Mouse (Mus musculus): Measurements from ENCODE around the gene Dcaf5. TPM values are rescaled to one million over a fixed set of nuclear protein-coding genes. Genes with fewer than 3 reads are reported as not detected.

Gene Dcaf5
- polyA plus RNA-seq, 1 experiment from 2014 or later = 22.9 TPM

DNA sequence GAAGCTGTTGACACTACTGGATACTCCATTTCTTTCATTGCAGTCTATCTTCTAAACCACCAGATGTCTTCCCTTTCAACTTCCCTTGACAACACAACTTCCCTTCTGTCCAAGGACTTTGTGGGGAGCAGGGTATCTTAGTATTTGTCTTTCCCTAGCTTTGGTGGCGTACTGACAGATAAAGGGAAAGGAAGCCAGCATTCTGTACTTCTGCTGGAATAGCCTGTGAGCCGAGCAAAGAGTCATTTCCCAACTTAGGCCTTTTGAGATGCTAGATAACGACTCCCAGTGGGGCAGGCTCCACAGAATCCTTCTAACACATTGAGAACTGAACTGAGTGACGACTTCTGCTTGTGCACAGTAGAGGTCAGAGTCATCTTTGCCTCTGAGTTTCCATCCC, 102.2 kb downstream of the Dcaf5 start:
- H3K36me3 ChIP-seq = peaks cover 28% of the 10 kb centered on the region
- 75% methylated on average over 4 of the region's 4 CpGs for WGBS
- H3K27me3 ChIP-seq = no peaks in the 10 kb centered on the region
- no peak for ATAC-seq (ENCODE audit: insufficient number of reproducible peaks, insufficient read depth, low FRiP score, low TSS enrichment)
- H3K9ac ChIP-seq = no peak overlapping the region
- H3K4me3 ChIP-seq = no peak overlapping the region
- H3K4me2 ChIP-seq (replicated peaks) = no peak overlapping the region
- no peak overlapping the region for H3K27ac ChIP-seq
- peaks cover 4% of the 10 kb centered on the region; the same call in 1 of the 2 replicates for H3K4me1 ChIP-seq
- no peaks in the 10 kb centered on the region for H3K9me3 ChIP-seq

DNA sequence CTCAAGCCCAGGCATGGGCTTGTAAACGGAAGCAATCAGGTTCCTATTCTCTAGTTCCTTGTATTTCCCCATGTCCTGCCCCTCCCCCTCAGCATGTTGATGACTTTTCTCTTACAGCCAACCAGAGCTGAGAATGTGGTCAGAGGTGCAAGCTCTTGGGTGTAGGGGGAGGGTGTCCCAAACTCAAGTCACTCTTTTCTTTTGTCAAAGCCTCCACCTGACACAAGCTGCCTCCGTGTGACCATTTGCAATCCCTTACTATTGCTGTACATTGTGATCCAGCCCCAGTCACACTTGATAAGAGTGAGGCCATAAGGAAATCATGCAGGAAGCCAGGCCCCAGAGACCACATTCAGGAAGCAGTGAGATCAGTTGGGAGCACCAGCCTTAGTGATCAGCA, 104.8 kb downstream of the Dcaf5 start:
- WGBS = 25% methylated on average over 2 of the region's 2 CpGs
- Histone ChIP-seq H3K4me1 (peaks cover 4% of the 10 kb centered on the region; the same call in 1 of the 2 replicates), H3K9me3 (no peaks in the 10 kb centered on the region), H3K27ac (no peak overlapping the region), H3K9ac (no peak overlapping the region), H3K4me2 (replicated peaks) (no peak overlapping the region), H3K27me3 (no peaks in the 10 kb centered on the region), H3K4me3 (no peak overlapping the region), H3K36me3 (peaks cover 4% of the 10 kb centered on the region; the same call in 1 of the 2 replicates)
- no peak for ATAC-seq (ENCODE audit: insufficient number of reproducible peaks, insufficient read depth, low FRiP score, low TSS enrichment)

DNA sequence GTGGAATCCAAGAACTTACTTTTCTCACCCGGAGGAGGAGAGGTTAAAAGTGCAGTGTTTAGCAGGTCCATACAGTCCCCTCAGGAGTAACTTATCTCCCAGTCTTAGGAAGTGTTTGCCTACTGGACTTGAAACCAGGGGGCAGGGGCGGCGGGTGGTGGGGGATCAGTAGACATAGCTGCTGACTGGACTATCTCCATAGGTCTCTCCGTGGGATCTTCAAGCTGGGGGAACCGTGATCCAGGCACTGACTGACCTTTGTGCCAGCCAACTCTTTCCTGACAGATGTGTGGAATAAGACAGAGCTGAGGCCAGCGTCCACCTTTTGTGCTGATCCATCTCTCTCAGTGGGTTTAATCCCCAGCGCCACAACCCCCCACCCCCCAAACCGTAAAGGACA, 105.6 kb downstream of the Dcaf5 start:
- Histone ChIP-seq H3K4me1 (peaks cover 4% of the 10 kb centered on the region; the same call in 1 of the 2 replicates), H3K9ac (no peak overlapping the region), H3K4me3 (no peak overlapping the region), H3K27ac (no peak overlapping the region), H3K27me3 (no peaks in the 10 kb centered on the region), H3K9me3 (no peaks in the 10 kb centered on the region), H3K4me2 (replicated peaks) (no peak overlapping the region), H3K36me3 (peaks cover 4% of the 10 kb centered on the region; the same call in 1 of the 2 replicates)
- no peak for ATAC-seq (ENCODE audit: insufficient number of reproducible peaks, insufficient read depth, low FRiP score, low TSS enrichment)
- WGBS = 85% methylated on average over 8 of the region's 8 CpGs

DNA sequence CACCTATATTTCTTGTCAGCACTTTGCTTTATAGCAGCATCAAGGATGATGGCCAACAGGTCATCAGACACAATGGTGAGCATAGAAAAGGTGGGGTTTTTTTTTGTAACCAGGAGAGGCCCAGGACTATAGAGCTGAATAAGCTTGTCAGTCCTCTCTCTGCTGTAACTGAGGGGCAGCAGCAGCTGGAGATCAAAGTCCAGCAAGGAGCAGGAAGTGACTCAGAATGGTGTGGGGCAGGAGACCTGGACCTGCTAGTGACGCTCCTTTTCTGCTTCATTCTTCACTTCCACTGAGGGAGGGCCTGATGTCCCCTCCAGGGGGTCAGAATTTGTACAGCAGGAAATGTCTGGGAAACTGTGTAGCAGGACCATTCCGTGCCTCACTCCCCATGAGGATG, 106.8 kb downstream of the Dcaf5 start:
- H3K4me2 ChIP-seq (replicated peaks) = no peak overlapping the region
- no peak overlapping the region for H3K9ac ChIP-seq
- WGBS = 36% methylated on average over 2 of the region's 2 CpGs
- no peak overlapping the region for H3K27ac ChIP-seq
- H3K27me3 ChIP-seq = no peaks in the 10 kb centered on the region
- ATAC-seq (ENCODE audit: insufficient number of reproducible peaks, insufficient read depth, low FRiP score, low TSS enrichment) = no peak
- peaks cover 4% of the 10 kb centered on the region; the same call in 1 of the 2 replicates for H3K36me3 ChIP-seq
- H3K4me1 ChIP-seq = peaks cover 12% of the 10 kb centered on the region
- H3K4me3 ChIP-seq = no peak overlapping the region
- no peaks in the 10 kb centered on the region for H3K9me3 ChIP-seq

DNA sequence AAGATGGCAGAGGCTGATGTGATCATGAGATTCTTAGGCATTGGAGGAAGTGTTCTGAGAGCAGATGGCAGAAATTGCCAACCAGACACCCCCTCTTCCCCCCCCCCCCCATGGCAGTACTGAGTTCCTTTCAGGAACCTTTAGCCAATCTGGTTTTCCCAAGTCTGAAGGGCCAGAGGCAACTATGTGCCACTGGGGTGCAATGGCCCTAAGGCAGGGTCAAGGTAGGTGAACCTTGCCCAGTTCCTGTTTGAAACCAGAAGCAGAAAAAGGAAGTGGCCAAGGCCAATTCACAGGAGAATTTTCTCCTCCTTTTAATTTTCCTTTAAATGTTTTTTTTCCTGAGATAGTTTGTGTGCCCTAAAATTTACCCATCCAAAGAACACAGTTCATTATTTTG, 110.4 kb downstream of the Dcaf5 start:
- no peaks in the 10 kb centered on the region for H3K27me3 ChIP-seq
- H3K36me3 ChIP-seq = no peaks in the 10 kb centered on the region
- no peak overlapping the region for H3K4me3 ChIP-seq
- peaks cover 10% of the 10 kb centered on the region for H3K4me1 ChIP-seq
- H3K4me2 ChIP-seq (replicated peaks) = no peak overlapping the region
- H3K9ac ChIP-seq = no peak overlapping the region
- ATAC-seq (ENCODE audit: insufficient number of reproducible peaks, insufficient read depth, low FRiP score, low TSS enrichment) = no peak
- H3K9me3 ChIP-seq = no peaks in the 10 kb centered on the region
- H3K27ac ChIP-seq = no peak overlapping the region

DNA sequence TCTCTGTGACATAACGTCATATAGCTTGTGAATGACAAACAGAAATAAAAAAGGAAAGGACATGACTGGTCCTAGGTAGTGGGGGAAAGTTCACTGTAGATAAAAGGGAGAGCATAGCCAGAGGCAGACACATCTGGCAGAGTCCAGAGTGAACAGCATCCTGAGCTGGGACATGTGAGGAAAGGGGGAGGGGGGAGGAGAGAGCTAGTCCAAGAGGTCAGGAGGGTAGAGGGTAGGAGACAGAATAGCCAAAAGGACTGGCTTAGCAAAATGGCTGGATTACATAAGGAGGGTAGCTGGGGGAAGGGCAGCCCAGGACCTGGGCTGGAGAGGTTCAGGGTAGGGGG, 111.6 kb downstream of the Dcaf5 start:
- H3K9me3 ChIP-seq = no peaks in the 10 kb centered on the region
- no peaks in the 10 kb centered on the region for H3K27me3 ChIP-seq
- H3K4me2 ChIP-seq (replicated peaks) = no peak overlapping the region
- H3K4me1 ChIP-seq = peaks cover 10% of the 10 kb centered on the region; the same call in 1 of the 2 replicates
- no peak overlapping the region for H3K4me3 ChIP-seq
- no peak overlapping the region for H3K27ac ChIP-seq
- H3K9ac ChIP-seq = no peak overlapping the region
- 25% methylated on average over 1 of the region's 1 CpGs for WGBS
- ATAC-seq (ENCODE audit: insufficient number of reproducible peaks, insufficient read depth, low FRiP score, low TSS enrichment) = no peak
- H3K36me3 ChIP-seq = no peaks in the 10 kb centered on the region

DNA sequence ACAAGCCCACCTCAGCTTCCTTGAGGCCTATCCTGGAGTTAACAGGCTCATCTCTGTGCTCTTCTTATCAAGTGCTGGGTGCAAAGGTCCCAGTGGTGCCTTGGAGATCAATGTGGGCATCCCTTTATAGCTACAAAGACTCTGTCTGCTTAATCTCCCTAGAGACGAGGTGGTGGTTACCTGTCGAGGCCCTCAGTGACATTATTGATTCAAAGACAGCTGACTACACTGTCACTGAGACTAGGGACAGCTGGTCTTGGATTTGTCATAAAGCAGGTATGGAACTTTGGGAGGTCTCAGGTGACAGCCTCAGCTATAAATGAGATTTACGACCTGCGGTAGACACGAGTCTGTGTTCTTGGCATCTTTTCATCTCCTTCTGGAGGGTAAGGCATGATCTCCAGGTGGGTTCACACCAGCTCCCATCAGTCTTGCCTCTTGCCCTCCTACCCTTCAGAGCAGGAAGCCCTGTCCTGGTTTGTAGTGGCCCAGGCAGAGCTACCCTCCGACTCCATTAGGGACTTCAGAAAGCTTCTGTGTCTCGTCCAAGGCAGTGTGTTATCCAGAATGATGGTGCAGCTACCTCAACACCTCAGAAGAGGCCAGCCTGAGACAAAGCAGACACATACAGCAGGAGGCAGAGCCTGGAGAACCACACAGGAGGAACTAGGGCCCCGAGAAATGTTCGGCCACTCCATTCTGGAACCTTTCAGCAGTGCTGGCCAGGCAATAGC, 112.2 kb downstream of the Dcaf5 start:
- Histone ChIP-seq H3K27ac (no peak overlapping the region), H3K4me2 (replicated peaks) (no peak overlapping the region), H3K9ac (no peak overlapping the region), H3K27me3 (no peaks in the 10 kb centered on the region), H3K4me1 (peaks cover 10% of the 10 kb centered on the region; the same call in 1 of the 2 replicates), H3K9me3 (no peaks in the 10 kb centered on the region), H3K4me3 (no peak overlapping the region), H3K36me3 (no peaks in the 10 kb centered on the region)
- no peak for ATAC-seq (ENCODE audit: insufficient number of reproducible peaks, insufficient read depth, low FRiP score, low TSS enrichment)
- 63% methylated on average over 9 of the region's 9 CpGs for WGBS

DNA sequence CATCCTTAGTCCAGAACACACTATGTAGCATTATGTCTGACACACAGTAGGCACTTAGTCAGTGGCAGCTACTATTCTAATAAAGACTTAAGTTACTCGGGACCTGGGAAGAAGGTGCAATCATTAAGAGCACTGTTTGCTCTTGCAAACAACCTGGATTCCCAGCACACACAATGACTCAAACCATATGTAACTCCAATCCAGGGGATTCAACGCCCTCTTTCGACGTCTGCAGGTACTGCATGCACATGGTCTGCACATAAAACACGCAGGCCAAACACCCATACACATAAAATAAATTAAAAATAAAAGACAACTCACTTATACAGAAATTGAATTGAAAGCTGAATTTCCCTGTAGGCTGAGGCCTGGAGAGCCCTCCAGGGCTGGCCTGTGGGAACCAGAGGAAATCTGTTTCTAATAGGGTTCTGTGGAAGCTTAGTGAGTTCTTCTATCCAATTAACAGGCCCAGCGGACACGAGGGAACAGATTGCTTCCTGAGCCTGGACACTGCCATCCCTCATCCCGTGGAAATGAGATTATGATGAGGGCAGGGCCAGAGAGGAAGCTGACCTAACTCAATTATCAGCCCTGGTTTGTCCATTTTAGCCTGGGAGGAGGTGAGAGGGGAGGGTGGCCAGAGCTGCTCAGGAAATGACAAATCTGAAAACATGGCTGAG, 112.9 kb downstream of the Dcaf5 start:
- no peaks in the 10 kb centered on the region for H3K36me3 ChIP-seq
- no peak overlapping the region for H3K9ac ChIP-seq
- no peak overlapping the region for H3K27ac ChIP-seq
- H3K4me2 ChIP-seq (replicated peaks) = no peak overlapping the region
- H3K4me3 ChIP-seq = no peak overlapping the region
- WGBS = 55% methylated on average over 8 of the region's 8 CpGs
- no peaks in the 10 kb centered on the region for H3K9me3 ChIP-seq
- H3K27me3 ChIP-seq = no peaks in the 10 kb centered on the region
- no peak for ATAC-seq (ENCODE audit: insufficient number of reproducible peaks, insufficient read depth, low FRiP score, low TSS enrichment)
- H3K4me1 ChIP-seq = peaks cover 10% of the 10 kb centered on the region; the same call in 1 of the 2 replicates

DNA sequence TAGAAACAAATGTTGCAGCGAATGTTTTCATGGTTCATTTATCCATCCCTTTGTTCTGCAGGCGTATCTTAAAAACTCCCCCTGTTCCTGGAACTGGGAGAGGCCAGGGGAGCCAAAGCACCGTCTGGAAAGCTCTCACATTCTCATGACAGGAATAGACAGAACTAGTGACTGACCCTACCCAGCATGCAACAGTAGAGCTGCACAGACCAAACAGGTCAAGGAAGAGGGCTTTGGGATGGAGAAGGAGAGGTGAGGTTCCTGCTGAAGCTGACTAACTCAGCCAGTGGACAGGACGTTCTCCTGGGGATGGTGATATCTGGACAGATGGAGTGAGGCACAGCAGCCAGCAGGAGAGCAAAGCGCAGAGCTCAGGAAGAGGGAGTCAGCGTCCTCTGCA, 113.9 kb downstream of the Dcaf5 start:
- Histone ChIP-seq H3K4me1 (peaks cover 10% of the 10 kb centered on the region; the same call in 1 of the 2 replicates), H3K9ac (no peak overlapping the region), H3K4me2 (replicated peaks) (no peak overlapping the region), H3K36me3 (no peaks in the 10 kb centered on the region), H3K27ac (no peak overlapping the region), H3K27me3 (no peaks in the 10 kb centered on the region), H3K9me3 (no peaks in the 10 kb centered on the region), H3K4me3 (no peak overlapping the region)
- no peak for ATAC-seq (ENCODE audit: insufficient number of reproducible peaks, insufficient read depth, low FRiP score, low TSS enrichment)
- WGBS = 74% methylated on average over 6 of the region's 6 CpGs

DNA sequence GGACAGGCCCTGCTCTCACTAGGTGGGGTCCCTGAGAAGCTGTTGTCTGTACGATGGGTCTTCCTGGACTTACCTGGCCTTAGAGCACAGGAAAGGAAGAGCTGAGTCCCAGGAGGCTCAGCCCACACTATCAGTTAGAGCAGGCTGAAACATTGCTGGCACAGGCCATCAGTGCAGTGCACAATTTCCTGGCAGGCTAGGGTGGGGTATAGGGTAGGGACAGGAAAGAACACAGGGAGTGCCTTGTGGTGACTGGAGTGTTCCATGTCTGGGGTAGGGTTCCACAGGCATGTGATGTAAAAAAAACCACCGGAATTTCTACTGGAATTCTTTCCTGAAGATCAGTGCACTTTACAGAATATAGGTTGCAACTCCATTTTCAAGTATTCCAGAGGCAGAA, 117.3 kb downstream of the Dcaf5 start:
- Histone ChIP-seq H3K36me3 (no peaks in the 10 kb centered on the region), H3K27ac (no peak overlapping the region), H3K9ac (no peak overlapping the region), H3K27me3 (no peaks in the 10 kb centered on the region), H3K4me1 (no peaks in the 10 kb centered on the region), H3K4me3 (no peak overlapping the region), H3K4me2 (replicated peaks) (no peak overlapping the region), H3K9me3 (no peaks in the 10 kb centered on the region)
- WGBS = 85% methylated on average over 2 of the region's 2 CpGs
- no peak for ATAC-seq (ENCODE audit: insufficient number of reproducible peaks, insufficient read depth, low FRiP score, low TSS enrichment)

DNA sequence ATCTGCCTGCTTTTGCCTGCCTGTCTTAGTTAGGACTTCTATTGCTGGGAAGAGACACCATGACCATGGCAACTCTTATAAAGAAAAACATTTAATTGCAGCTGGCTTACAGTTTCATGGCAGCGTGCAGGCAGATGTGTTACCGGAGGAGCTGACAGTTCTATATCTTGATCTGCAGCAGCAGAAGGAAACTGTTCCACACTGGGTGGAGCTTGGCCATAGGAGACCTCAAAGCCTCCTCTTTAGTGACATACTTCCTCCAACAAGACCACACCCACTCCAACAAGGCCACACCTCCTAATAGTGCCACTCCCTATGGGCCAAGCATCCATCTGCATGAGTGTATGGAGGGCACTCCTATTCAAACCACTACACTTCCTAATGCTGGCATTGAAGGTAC, 121.1 kb downstream of the Dcaf5 start:
- Histone ChIP-seq H3K27ac (no peak overlapping the region), H3K9me3 (no peaks in the 10 kb centered on the region), H3K36me3 (no peaks in the 10 kb centered on the region), H3K4me3 (no peak overlapping the region), H3K27me3 (no peaks in the 10 kb centered on the region), H3K4me2 (replicated peaks) (no peak overlapping the region), H3K4me1 (no peaks in the 10 kb centered on the region), H3K9ac (no peak overlapping the region)
- no peak for ATAC-seq (ENCODE audit: insufficient number of reproducible peaks, insufficient read depth, low FRiP score, low TSS enrichment)
- 100% methylated on average over 2 of the region's 2 CpGs for WGBS

DNA sequence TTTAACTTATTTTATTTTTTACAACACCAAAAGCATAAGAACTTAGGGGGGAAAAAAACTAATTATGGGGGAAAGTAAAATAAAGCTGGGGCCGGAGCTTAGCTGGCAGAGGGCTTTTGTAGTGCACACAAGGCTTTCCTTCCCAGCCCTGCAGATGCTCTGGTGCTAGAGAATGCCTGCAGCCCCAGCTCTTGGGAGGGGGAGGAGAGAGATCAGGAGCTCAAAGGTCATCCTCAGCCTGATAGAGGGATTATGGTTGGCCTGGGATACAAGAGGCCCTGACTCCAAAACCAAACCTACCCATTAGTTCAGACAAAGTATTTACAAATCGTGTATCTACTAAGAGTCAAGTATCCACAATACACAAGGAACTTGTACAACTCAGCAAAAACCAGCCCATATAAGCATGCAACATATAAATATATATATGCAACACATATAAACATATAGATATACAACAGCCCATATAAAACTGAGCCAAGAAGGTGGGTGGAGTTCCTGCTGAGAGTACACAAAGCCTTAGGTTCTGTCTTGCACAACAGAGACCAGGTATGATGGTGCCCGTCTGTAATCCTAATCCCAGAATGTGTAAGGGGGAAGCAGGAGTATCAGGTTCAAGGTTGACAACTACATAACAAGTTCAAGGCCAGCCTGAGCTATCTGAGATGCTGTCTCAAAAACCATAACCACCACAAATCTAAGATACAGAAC, 124.3 kb downstream of the Dcaf5 start:
- ATAC-seq (ENCODE audit: insufficient number of reproducible peaks, insufficient read depth, low FRiP score, low TSS enrichment) = no peak
- H3K4me2 ChIP-seq (replicated peaks) = no peak overlapping the region
- WGBS = 74% methylated on average over 3 of the region's 3 CpGs

More for the DNA sequence above, 124.3 kb downstream of the Dcaf5 start:
- H3K27ac ChIP-seq = no peak overlapping the region
- no peaks in the 10 kb centered on the region for H3K27me3 ChIP-seq
- no peak overlapping the region for H3K9ac ChIP-seq
- no peak overlapping the region for H3K4me3 ChIP-seq
- no peaks in the 10 kb centered on the region for H3K4me1 ChIP-seq
- no peaks in the 10 kb centered on the region for H3K9me3 ChIP-seq
- no peaks in the 10 kb centered on the region for H3K36me3 ChIP-seq
